Mouse (Mus musculus) hindbrain, embryonic 16.5 days (tissue): ENCODE data around the gene Aff3. TPM values are rescaled to one million over a fixed set of nuclear protein-coding genes. Genes with fewer than 3 reads are reported as not detected.

ENCODE experiments used
- ATAC-seq: fragments of 200-750 bp; cut with Nextera tagmentation; 2 replicates; pipeline ENCODE4 v1.8.0; 2017; ENCODE audit warnings: moderate TSS enrichment, moderate library complexity
- H3K27ac ChIP-seq: fragments of 300-500 bp; sonication (generic); 2 replicates; pipeline ENCODE4 v1.5.1; 2014; ENCODE audit warnings: low read depth, mild to moderate bottlenecking, control low read depth, low read length, moderate library complexity
- H3K27me3 ChIP-seq: fragments of 300-500 bp; sonication (generic); replicated peaks from 2 replicates; pipeline ENCODE4 v1.6.1; 2014; ENCODE audit warnings: low read length; ENCODE audit not compliant: control insufficient read depth, insufficient read depth
- H3K36me3 ChIP-seq: fragments of 300-500 bp; sonication (generic); 2 replicates; pipeline ENCODE4 v1.6.1; 2014; ENCODE audit warnings: mild to moderate bottlenecking, low read length, moderate library complexity, mixed read lengths; ENCODE audit not compliant: control insufficient read depth, insufficient read depth
- H3K4me1 ChIP-seq: fragments of 300-500 bp; sonication (generic); 2 replicates; pipeline ENCODE4 v1.6.1; 2014; ENCODE audit warnings: low read depth, low read length; ENCODE audit not compliant: control insufficient read depth, insufficient read depth
- H3K4me2 ChIP-seq: fragments of 300-500 bp; sonication (generic); 2 replicates; pipeline ENCODE4 v1.6.1; 2014; ENCODE audit warnings: mild to moderate bottlenecking, low read length, control low read depth, moderate library complexity
- H3K4me3 ChIP-seq: fragments of 300-500 bp; sonication (generic); 2 replicates; pipeline ENCODE4 v1.5.1; 2014; ENCODE audit warnings: mild to moderate bottlenecking, low read length, control low read depth, moderate library complexity
- H3K9ac ChIP-seq: fragments of 300-500 bp; sonication (generic); 2 replicates; pipeline ENCODE4 v1.6.1; 2014; ENCODE audit warnings: low read depth, mild to moderate bottlenecking, control low read depth, low read length, moderate library complexity
- H3K9me3 ChIP-seq: fragments of 300-500 bp; sonication (generic); 2 replicates; pipeline ENCODE4 v1.6.1; 2014; ENCODE audit warnings: mild to moderate bottlenecking, low read length, moderate library complexity; ENCODE audit not compliant: control insufficient read depth
- WGBS: fragments of 180-500 bp; shearing (Covaris S2); extraction: QIAGEN DNeasy Blood & Tissue Kit; methylation state at CpG from one replicate; pipeline ENCODE4 v1.1.7; 2014; 5-methylcytosine and 5-hydroxymethylcytosine counted together
- polyA plus RNA-seq: library from polyadenylated mRNA; unstranded; fragments of >200 nt; fragmentation: Nextera tagmentation; extraction: Ambion mirVana; gene quantifications from 2 replicates; pipeline ENCODE4 v1.2.1, GENCODE M21; 2015

Aff3 gene
- polyA plus RNA-seq, 1 experiment from 2014 or later, result 8.4 TPM

GRCm38 (mm10) chr1:38635596-38635995 is 29.2 kb downstream of the Aff3 start:
- Histone ChIP-seq H3K36me3 (no peaks in the 10 kb centered on the region), H3K27ac (no peak overlapping the region), H3K27me3 (no peaks in the 10 kb centered on the region), H3K4me1 (peaks cover 11% of the 10 kb centered on the region), H3K4me3 (no peak overlapping the region), H3K9me3 (peaks cover 2% of the 10 kb centered on the region; the same call in 1 of the 2 replicates), H3K4me2 (no peak overlapping the region), H3K9ac (no peak overlapping the region)
- 55% methylated on average over 7 of the region's 7 CpGs for WGBS
- no peak for ATAC-seq

GRCm38 (mm10) chr1:38634081-38634480 is 30.7 kb downstream of the Aff3 start:
- Histone ChIP-seq H3K4me1 (peaks cover 15% of the 10 kb centered on the region), H3K4me3 (no peak overlapping the region), H3K9ac (no peak overlapping the region), H3K9me3 (no peaks in the 10 kb centered on the region), H3K27ac (no peak overlapping the region), H3K27me3 (no peaks in the 10 kb centered on the region), H3K4me2 (no peak overlapping the region), H3K36me3 (no peaks in the 10 kb centered on the region)
- ATAC-seq, result no peak
- WGBS, result 90% methylated on average over 7 of the region's 7 CpGs

GRCm38 (mm10) chr1:38632461-38633180 is 32.1 kb downstream of the Aff3 start:
- no peak overlapping the region for H3K4me3 ChIP-seq
- H3K36me3 ChIP-seq, result no peaks in the 10 kb centered on the region
- H3K9ac ChIP-seq, result no peak overlapping the region
- H3K27me3 ChIP-seq, result no peaks in the 10 kb centered on the region
- H3K4me1 ChIP-seq, result peaks cover 27% of the 10 kb centered on the region
- no peak for ATAC-seq
- H3K9me3 ChIP-seq, result no peaks in the 10 kb centered on the region
- 65% methylated on average over 16 of the region's 16 CpGs for WGBS
- H3K4me2 ChIP-seq, result no peak overlapping the region
- no peak overlapping the region for H3K27ac ChIP-seq

GRCm38 (mm10) chr1:38631501-38632279 is 33.1 kb downstream of the Aff3 start:
- no peak for ATAC-seq
- WGBS, result 23% methylated on average over 7 of the region's 7 CpGs
- Histone ChIP-seq H3K4me1 (peaks cover 27% of the 10 kb centered on the region), H3K4me3 (no peak overlapping the region), H3K9me3 (no peaks in the 10 kb centered on the region), H3K27ac (no peak overlapping the region), H3K4me2 (no peak overlapping the region), H3K27me3 (no peaks in the 10 kb centered on the region), H3K36me3 (no peaks in the 10 kb centered on the region), H3K9ac (no peak overlapping the region)

GRCm38 (mm10) chr1:38628901-38629585 is 35.7 kb downstream of the Aff3 start:
- no peaks in the 10 kb centered on the region for H3K9me3 ChIP-seq
- peaks cover 27% of the 10 kb centered on the region for H3K4me1 ChIP-seq
- 23% methylated on average over 11 of the region's 11 CpGs for WGBS
- no peaks in the 10 kb centered on the region for H3K36me3 ChIP-seq
- no peak for ATAC-seq
- no peak overlapping the region for H3K9ac ChIP-seq
- peak overlapping the region; percentile 96 for H3K27ac ChIP-seq
- no peak overlapping the region for H3K4me2 ChIP-seq
- no peaks in the 10 kb centered on the region for H3K27me3 ChIP-seq
- H3K4me3 ChIP-seq, result no peak overlapping the region

GRCm38 (mm10) chr1:38628426-38628825 is 36.3 kb downstream of the Aff3 start:
- peak; percentile 9; the same call in 1 of the 2 replicates for ATAC-seq
- H3K4me1 ChIP-seq, result peaks cover 27% of the 10 kb centered on the region

GRCm38 (mm10) chr1:38627683-38628361 is 36.9 kb downstream of the Aff3 start:
- H3K36me3 ChIP-seq, result no peaks in the 10 kb centered on the region
- H3K27ac ChIP-seq, result peak overlapping the region; percentile 96
- peaks cover 27% of the 10 kb centered on the region for H3K4me1 ChIP-seq
- peak overlapping the region; percentile 84 for H3K4me2 ChIP-seq
- H3K9ac ChIP-seq, result peak overlapping the region; percentile 97
- no peaks in the 10 kb centered on the region for H3K27me3 ChIP-seq
- peak overlapping the region; percentile 85 for H3K4me3 ChIP-seq
- peak; percentile 61 for ATAC-seq
- under 1% methylated on average over 29 of the region's 42 CpGs for WGBS
- H3K9me3 ChIP-seq, result no peaks in the 10 kb centered on the region

More at GRCm38 (mm10) chr1:38628426-38628825, 36.3 kb downstream of the Aff3 start:
- peak overlapping the region; percentile 97; the same call in 1 of the 2 replicates for H3K9ac ChIP-seq
- H3K27me3 ChIP-seq, result no peaks in the 10 kb centered on the region
- H3K27ac ChIP-seq, result peak overlapping the region; percentile 96
- no peaks in the 10 kb centered on the region for H3K9me3 ChIP-seq
- H3K4me3 ChIP-seq, result peak overlapping the region; percentile 85; the same call in 1 of the 2 replicates
- H3K36me3 ChIP-seq, result no peaks in the 10 kb centered on the region
- WGBS, result 22% methylated on average over 8 of the region's 8 CpGs
- H3K4me2 ChIP-seq, result peak overlapping the region; percentile 84

GRCm38 (mm10) chr1:38626739-38627661 is 37.8 kb downstream of the Aff3 start:
- peak overlapping the region; percentile 85 for H3K4me3 ChIP-seq
- no peaks in the 10 kb centered on the region for H3K9me3 ChIP-seq
- H3K9ac ChIP-seq, result peak overlapping the region; percentile 97
- under 1% methylated on average over 44 of the region's 133 CpGs for WGBS
- H3K4me2 ChIP-seq, result peak overlapping the region; percentile 84
- H3K4me1 ChIP-seq, result peaks cover 27% of the 10 kb centered on the region
- peak overlapping the region; percentile 96 for H3K27ac ChIP-seq
- no peaks in the 10 kb centered on the region for H3K27me3 ChIP-seq
- ATAC-seq, result peak; percentile 88
- H3K36me3 ChIP-seq, result no peaks in the 10 kb centered on the region
